Mouse (Mus musculus): ENCODE data around the gene Heg1. TPM values are rescaled to one million over a fixed set of nuclear protein-coding genes. Genes with fewer than 3 reads are reported as not detected.

The Heg1 gene
- polyA plus RNA-seq, 1 experiment from 2014 or later, result 25.2 TPM

DNA sequence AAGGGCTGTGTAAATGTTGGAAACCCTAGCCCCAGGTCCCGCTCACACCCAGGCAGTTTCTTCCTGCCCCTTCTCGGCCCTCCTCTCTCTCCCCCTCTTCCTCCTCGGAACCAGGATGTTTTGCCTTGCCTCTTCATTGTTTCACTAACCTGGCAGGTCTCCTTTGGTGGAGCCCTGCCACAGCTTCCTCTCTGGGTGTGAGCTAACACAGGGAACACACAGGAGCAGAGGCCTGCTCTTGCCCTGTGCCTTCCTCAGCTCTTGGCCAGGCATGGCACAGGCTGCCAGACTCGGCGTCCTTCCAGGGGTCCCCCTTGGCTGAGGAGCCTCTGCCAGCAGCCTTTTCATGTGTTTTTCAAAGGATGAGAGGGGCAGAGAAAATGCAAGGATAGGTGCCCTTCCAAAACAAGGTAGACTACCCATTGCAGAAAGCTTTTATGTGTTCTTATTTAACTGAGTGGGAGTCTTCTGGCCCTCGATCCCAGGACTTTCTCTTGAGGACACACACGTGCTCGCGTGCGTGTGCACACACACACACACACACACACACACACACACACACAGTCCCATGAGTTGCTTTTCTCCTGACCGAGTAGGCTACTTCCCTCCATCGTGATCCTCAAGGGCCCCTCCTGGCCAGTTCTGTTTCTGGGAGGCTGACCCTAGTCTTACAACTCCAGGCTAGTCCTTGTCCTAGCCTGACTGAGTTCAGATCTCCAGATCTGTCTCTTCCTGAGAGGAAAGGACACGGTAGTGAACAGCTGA, 12.8 kb downstream of the Heg1 start:
- Histone ChIP-seq H3K27me3 (no peaks in the 10 kb centered on the region), H3K27ac (peak overlapping the region; percentile 72), H3K4me1 (peaks cover 35% of the 10 kb centered on the region), H3K9ac (no peak overlapping the region), H3K4me2 (no peak overlapping the region), H3K9me3 (no peaks in the 10 kb centered on the region), H3K4me3 (no peak overlapping the region), H3K36me3 (no peaks in the 10 kb centered on the region)
- peak; percentile 72; the same call in 1 of the 2 replicates for ATAC-seq (ENCODE audit: borderline replicate concordance, extremely low read depth, low FRiP score, low TSS enrichment)
- 66% methylated on average over 13 of the region's 13 CpGs for WGBS

GRCm38 (mm10) chr16:33697576-33698276, 13.6 kb downstream of the Heg1 start:
- peaks cover 32% of the 10 kb centered on the region for H3K4me1 ChIP-seq
- H3K4me3 ChIP-seq, result no peak overlapping the region
- H3K9me3 ChIP-seq, result no peaks in the 10 kb centered on the region
- no peak for ATAC-seq (ENCODE audit: borderline replicate concordance, extremely low read depth, low FRiP score, low TSS enrichment)
- H3K27ac ChIP-seq, result peak overlapping the region; percentile 72
- no peaks in the 10 kb centered on the region for H3K27me3 ChIP-seq
- no peaks in the 10 kb centered on the region for H3K36me3 ChIP-seq
- no peak overlapping the region for H3K9ac ChIP-seq
- H3K4me2 ChIP-seq, result no peak overlapping the region
- 45% methylated on average over 9 of the region's 9 CpGs for WGBS

DNA sequence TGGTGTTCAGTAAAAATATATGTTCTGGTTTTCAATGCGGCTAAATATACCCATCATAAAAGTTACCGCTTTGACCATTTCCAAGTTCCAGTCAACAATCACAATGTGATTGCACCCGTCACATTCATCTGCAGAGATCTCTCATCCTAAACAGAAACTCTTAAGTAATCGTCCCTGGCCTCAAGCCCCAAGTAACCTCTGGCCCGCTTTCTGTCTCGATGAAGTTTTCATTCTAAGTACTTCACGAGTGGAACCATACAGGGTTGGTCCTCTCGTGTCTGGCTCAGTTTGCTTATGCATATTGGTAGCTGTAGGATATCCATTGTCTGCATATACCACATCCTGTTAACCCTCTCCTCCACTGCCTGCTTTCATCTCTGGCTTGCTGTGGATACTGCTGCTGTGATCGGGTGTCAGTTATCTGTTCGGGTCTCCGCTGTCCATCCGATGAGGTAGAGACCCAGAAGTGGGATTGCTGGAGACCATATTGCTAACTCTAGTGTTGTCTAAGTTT, 14.2 kb downstream of the Heg1 start:
- H3K4me1 ChIP-seq, result peaks cover 31% of the 10 kb centered on the region
- no peaks in the 10 kb centered on the region for H3K36me3 ChIP-seq
- WGBS, result 30% methylated on average over 12 of the region's 12 CpGs
- ATAC-seq (ENCODE audit: borderline replicate concordance, extremely low read depth, low FRiP score, low TSS enrichment), result no peak
- no peak overlapping the region for H3K9ac ChIP-seq
- peak overlapping the region; percentile 72 for H3K27ac ChIP-seq
- H3K9me3 ChIP-seq, result no peaks in the 10 kb centered on the region
- H3K27me3 ChIP-seq, result no peaks in the 10 kb centered on the region
- no peak overlapping the region; the same call in 1 of the 2 replicates for H3K4me2 ChIP-seq
- no peak overlapping the region for H3K4me3 ChIP-seq

GRCm38 (mm10) chr16:33700584-33700983, 16.4 kb downstream of the Heg1 start:
- 54% methylated on average over 5 of the region's 5 CpGs for WGBS
- H3K36me3 ChIP-seq, result no peaks in the 10 kb centered on the region
- ATAC-seq (ENCODE audit: borderline replicate concordance, extremely low read depth, low FRiP score, low TSS enrichment), result no peak

DNA sequence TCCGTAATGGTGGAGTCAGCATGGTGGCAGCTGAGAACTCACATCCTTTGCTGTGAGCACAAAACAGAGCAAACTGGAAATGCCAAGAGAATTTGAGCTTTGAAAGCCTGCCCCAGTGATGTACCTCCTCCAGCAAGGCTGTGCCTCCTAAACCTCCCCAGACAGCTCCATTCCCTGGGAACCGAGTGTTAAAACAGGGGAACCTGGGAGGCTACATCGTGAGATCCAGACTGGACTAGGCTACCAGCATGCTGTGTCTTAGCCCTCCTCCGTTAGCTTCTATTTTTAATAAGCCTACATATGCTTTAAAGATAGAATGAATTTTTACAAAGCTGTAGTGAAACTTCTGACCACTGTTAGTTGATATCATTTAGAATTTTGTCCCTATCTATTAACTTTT, 17.7 kb downstream of the Heg1 start:
- Histone ChIP-seq H3K9ac (no peak overlapping the region), H3K27ac (no peak overlapping the region), H3K36me3 (no peaks in the 10 kb centered on the region), H3K27me3 (no peaks in the 10 kb centered on the region), H3K4me3 (no peak overlapping the region), H3K4me1 (peaks cover 32% of the 10 kb centered on the region), H3K9me3 (no peaks in the 10 kb centered on the region), H3K4me2 (no peak overlapping the region)
- 90% methylated on average over 4 of the region's 4 CpGs for WGBS
- no peak for ATAC-seq (ENCODE audit: borderline replicate concordance, extremely low read depth, low FRiP score, low TSS enrichment)

More at GRCm38 (mm10) chr16:33700584-33700983, 16.4 kb downstream of the Heg1 start:
- Histone ChIP-seq H3K27me3 (no peaks in the 10 kb centered on the region), H3K4me1 (peaks cover 41% of the 10 kb centered on the region), H3K27ac (no peak overlapping the region), H3K9me3 (no peaks in the 10 kb centered on the region), H3K9ac (no peak overlapping the region), H3K4me2 (no peak overlapping the region), H3K4me3 (no peak overlapping the region)

DNA sequence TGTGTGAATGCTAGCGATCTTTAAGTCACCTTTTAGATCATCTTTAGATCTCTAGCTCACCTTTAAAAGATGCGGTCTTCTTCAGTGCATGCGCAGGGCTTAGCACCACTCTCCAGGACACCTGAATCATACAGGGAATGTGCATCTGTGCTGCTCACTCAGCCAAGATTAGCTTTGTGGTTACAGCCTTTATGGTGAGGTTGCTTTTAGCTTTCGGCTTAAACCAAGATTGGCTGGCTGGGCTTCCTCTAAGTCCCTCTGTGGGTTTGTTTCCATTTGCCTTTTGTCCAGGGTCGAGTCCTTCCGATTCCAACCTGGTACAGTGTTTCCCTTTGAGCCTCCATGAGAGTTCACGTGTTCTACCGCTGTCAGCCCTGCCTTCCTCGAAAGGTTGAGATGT, 20.1 kb downstream of the Heg1 start:
- 83% methylated on average over 9 of the region's 9 CpGs for WGBS
- Histone ChIP-seq H3K27ac (no peak overlapping the region), H3K36me3 (no peaks in the 10 kb centered on the region), H3K9me3 (no peaks in the 10 kb centered on the region), H3K4me2 (no peak overlapping the region), H3K4me1 (0 out of 2 replicates have a peak, but pooled peaks cover 10% of the 10 kb centered on the region), H3K27me3 (no peaks in the 10 kb centered on the region), H3K4me3 (no peak overlapping the region), H3K9ac (no peak overlapping the region)
- ATAC-seq (ENCODE audit: borderline replicate concordance, extremely low read depth, low FRiP score, low TSS enrichment), result no peak

DNA sequence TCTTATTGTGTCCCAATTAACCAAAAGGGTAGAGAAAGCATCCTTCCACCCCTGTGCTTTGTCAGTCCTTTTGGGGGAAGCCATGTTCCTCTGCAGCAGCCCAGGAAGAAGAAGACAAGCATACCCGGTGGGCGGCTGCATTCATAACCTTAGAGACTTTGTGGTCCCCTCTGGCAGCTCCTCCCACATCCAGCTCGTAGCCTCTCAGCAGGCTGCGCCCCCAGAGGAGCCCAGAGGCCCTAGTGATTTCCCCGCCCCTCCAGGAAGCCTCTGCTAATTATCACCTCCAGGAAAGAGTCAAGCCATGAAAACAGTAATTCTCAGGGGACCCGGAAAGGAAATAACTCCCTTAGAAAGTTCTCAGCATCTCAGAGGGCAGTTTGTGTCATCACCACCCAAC, 21.1 kb downstream of the Heg1 start:
- Histone ChIP-seq H3K4me1 (0 out of 2 replicates have a peak, but pooled peaks cover 10% of the 10 kb centered on the region), H3K36me3 (no peaks in the 10 kb centered on the region), H3K27ac (no peak overlapping the region), H3K4me3 (no peak overlapping the region), H3K4me2 (no peak overlapping the region), H3K9me3 (no peaks in the 10 kb centered on the region), H3K27me3 (no peaks in the 10 kb centered on the region), H3K9ac (no peak overlapping the region)
- ATAC-seq (ENCODE audit: borderline replicate concordance, extremely low read depth, low FRiP score, low TSS enrichment), result no peak
- 25% methylated on average over 6 of the region's 6 CpGs for WGBS

- no peaks in the 10 kb centered on the region; the same call in 1 of the 2 replicates for H3K36me3 ChIP-seq
- no peaks in the 10 kb centered on the region for H3K9me3 ChIP-seq
- WGBS, result 96% methylated on average over 14 of the region's 14 CpGs
- H3K4me1 ChIP-seq, result 0 out of 2 replicates have a peak, but pooled peaks cover 10% of the 10 kb centered on the region
- no peak overlapping the region for H3K4me2 ChIP-seq
- no peak for ATAC-seq (ENCODE audit: borderline replicate concordance, extremely low read depth, low FRiP score, low TSS enrichment)
- H3K27ac ChIP-seq, result no peak overlapping the region
- H3K4me3 ChIP-seq, result no peak overlapping the region
- no peaks in the 10 kb centered on the region for H3K27me3 ChIP-seq
- no peak overlapping the region for H3K9ac ChIP-seq
These were observed 22.1 kb downstream of the Heg1 start for GRCm38 (mm10) chr16:33706111-33706890.

DNA sequence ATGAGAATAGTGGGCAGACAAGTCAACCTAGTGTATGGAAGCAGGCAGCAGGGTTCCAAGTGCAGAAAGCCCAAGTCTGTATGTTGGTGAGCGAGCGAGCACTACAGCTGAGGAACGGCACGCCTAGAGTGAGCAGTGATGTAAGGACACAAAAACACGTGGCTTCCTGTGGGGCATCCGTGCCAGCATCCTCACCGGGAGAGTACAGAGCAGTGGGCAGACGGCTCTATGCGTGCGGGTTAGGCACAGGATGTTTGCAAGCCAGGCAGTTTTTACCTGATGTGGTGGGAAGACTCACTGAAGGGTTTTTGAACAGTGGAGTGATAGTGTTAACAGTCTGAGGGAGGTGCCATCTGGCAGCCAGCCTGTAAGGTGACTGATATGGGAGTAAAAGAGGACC, 23.9 kb downstream of the Heg1 start:
- WGBS, result 84% methylated on average over 10 of the region's 10 CpGs
- Histone ChIP-seq H3K4me3 (no peak overlapping the region), H3K4me2 (no peak overlapping the region), H3K27ac (no peak overlapping the region), H3K27me3 (no peaks in the 10 kb centered on the region), H3K36me3 (no peaks in the 10 kb centered on the region; the same call in 1 of the 2 replicates), H3K9me3 (no peaks in the 10 kb centered on the region), H3K9ac (no peak overlapping the region), H3K4me1 (0 out of 2 replicates have a peak, but pooled peaks cover 10% of the 10 kb centered on the region)
- no peak for ATAC-seq (ENCODE audit: borderline replicate concordance, extremely low read depth, low FRiP score, low TSS enrichment)

DNA sequence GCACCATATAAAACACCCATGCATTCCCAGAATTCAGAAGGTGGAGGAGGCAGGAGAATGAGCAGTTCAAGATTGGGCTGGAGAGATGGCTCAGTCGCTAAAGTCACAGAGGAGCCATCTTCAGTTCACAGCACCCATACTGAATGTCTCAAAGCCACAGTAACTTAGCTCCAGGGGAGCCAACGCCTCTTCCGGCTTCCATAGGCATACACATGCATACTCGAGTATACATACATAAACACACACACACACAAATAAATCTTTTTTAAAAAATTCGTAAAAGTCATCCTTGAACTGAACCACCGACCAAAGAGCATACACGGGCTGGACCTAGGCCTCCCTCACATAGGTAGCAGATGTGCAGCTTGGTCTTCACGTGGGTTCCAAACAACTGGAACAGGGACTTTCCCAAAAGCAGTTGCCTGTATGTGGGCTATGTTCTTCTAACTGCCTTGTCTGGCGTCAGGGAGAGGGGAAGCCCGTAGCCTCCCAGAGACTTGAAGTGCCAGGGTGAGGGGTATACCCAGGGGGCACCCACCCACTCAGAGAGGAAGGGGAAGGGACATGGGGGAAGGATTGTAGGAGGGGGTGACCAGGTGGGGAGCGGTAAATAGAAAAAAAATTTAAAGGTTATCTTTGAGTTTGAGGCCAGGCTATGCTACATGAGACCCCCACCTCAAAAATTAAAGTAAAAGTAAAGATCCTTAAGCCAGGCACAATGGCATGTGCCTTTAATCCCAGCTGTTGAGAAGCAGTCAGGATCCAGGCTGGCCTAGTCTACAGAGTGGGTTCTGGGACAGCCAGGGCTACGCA, 24.6 kb downstream of the Heg1 start:
- Histone ChIP-seq H3K27ac (no peak overlapping the region), H3K4me2 (no peak overlapping the region), H3K27me3 (no peaks in the 10 kb centered on the region), H3K36me3 (no peaks in the 10 kb centered on the region; the same call in 1 of the 2 replicates), H3K4me3 (no peak overlapping the region), H3K9ac (no peak overlapping the region), H3K9me3 (no peaks in the 10 kb centered on the region), H3K4me1 (0 out of 2 replicates have a peak, but pooled peaks cover 10% of the 10 kb centered on the region)
- no peak for ATAC-seq (ENCODE audit: borderline replicate concordance, extremely low read depth, low FRiP score, low TSS enrichment)
- WGBS, result 86% methylated on average over 12 of the region's 12 CpGs

DNA sequence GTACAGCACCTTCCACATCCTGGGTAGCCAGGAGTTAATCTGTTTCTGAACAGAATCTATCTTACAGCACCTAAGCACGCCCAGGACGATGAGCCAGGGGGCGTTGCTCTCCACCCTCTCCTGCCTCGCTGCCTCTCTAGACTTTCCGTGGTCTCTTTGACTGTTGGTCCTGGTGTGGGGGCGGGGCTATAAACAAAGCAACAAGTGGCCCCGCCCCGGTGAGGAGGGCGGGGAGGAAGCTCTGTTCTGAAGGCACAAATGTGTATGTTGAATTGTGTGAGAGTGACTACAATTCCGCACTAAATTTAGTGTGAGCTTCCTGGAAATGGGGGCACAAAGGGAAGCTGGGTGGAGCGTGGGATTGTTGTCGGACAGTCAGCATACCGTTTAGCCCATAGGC, 30.1 kb downstream of the Heg1 start:
- Histone ChIP-seq H3K36me3 (no peaks in the 10 kb centered on the region; the same call in 1 of the 2 replicates), H3K27ac (peak overlapping the region; percentile 25; the same call in 1 of the 2 replicates), H3K9me3 (no peaks in the 10 kb centered on the region), H3K4me3 (peak overlapping the region; percentile 19), H3K27me3 (no peaks in the 10 kb centered on the region), H3K9ac (no peak overlapping the region), H3K4me2 (peak overlapping the region; percentile 50), H3K4me1 (peaks cover 10% of the 10 kb centered on the region; the same call in 1 of the 2 replicates)
- 6% methylated on average over 13 of the region's 13 CpGs for WGBS
- peak; percentile 89 for ATAC-seq (ENCODE audit: borderline replicate concordance, extremely low read depth, low FRiP score, low TSS enrichment)
